Mouse (Mus musculus) bone marrow, adult 2 months (tissue): ENCODE results near the gene Olfr1367.

Source experiments
- CTCF ChIP-seq: fragments of 200-500 bp; IDR thresholded peaks from 2 replicates; pipeline ENCODE4 v1.5.1; 2011; ENCODE audit warnings: low read length, control low read depth; ENCODE audit not compliant: control insufficient read depth, insufficient read depth
- POLR2A ChIP-seq: fragments of 200-500 bp; IDR thresholded peaks from 2 replicates; pipeline ENCODE4 v1.6.1; 2011; ENCODE audit warnings: low read depth, mild to moderate bottlenecking, control low read depth, low read length, borderline replicate concordance; ENCODE audit not compliant: control insufficient read depth

DNA sequence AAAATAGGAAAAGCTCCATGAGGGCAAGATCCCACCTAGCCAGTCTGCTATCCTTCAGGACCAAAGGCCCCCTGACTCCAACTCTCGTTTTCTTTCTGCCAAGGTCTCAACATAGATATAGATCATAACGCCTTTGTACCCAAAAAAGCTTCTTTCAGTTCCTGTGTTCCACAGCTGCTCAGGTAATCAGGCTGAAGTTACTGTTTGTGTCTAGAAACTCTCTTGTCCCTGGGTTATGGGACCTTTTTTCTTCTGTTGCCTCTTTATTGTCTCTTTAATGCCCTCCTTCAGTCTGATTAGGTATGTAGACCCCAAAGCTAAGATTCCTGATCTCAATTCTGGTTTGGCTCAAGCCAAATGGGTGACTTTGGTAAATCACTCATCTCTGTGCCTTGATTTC, 50.8 kb downstream of the Olfr1367 start:
- no peak for TF ChIP-seq CTCF
- no peak for TF ChIP-seq POLR2A
